Mouse (Mus musculus): ENCODE data around the gene Phlda3.

GRCm38 (mm10) chr1:135818481-135819086 lies 52.7 kb downstream of the Phlda3 start, which contains the start of gene Lad1:
- TF ChIP-seq POLR2A (IDR thresholded peaks at IDR 0.05; ENCODE audit: control insufficient read depth, extremely low read depth, insufficient read depth, low read length, poor library complexity) (0 out of 2 replicates have a peak, but pooled peaks have one; percentile 22), CTCF (IDR thresholded peaks at IDR 0.05; ENCODE audit: borderline replicate concordance, control insufficient read depth, extremely low read depth, insufficient read depth, low read length, poor library complexity) (no peak)
